Mouse (Mus musculus): Measurements from ENCODE around the gene C130060K24Rik.

Gene C130060K24Rik

DNA sequence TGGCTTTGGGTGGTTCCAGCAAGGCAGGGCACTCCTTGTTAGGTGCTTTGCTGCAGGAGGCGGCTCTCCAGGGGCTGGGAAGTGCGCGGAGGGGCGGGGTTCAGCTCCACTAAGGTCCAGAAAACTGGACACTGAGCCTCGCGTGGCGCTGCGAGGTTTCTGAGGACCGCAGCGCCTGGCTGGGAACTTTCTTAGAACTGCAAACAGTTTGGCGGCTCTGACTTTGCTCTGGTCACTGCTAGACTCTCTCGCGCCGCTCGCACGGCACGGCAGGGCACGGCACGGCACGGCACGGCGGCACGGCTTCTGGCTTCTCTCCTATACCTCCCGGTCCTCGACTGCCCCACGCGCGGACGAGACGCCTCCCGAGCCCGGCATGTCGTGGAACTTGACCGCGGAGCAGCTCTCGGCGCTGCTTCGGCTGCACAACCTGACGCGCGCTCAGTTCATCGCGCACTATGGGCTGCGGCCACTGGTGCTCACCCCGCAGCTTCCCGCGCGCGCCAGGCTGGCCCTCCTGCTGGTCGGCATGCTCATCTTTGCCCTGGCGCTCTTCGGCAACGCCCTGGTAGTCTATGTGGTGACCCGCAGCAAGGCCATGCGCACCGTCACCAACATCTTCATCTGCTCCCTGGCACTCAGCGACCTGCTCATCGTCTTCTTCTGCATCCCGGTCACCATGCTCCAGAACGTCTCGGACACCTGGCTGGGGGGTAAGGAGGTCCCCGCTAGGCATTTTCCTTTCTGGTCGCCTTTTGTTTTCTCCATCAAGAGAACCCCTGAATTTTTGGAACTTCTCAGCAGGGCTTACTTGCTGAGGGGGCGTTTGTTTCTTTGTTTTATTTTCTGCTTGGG, at the start of gene C130060K24Rik:
TSS of gene C130060K24Rik (plus strand) at position 188 of the 855 bp plus-strand sequence.
- peak; percentile 3 for DNase-seq

DNA sequence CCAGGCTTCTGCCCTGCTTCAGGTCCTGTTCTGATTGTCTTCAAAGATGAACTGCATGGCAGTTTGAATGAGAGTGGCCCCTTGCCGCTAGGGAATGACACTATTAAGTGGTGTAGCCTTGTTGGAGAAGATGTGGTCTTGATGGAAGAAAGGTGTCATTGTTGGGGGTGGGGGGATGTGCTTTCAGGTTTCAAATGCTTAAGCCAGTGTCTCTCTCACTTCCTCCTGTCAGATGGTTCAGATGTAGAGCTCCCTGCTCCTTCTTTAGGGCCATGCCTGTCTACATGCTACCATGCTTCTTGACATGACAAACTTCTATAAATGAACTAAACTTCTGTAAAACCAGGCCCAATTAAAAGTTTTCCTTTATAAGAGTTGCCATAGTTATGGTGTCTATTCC, 46.7 kb upstream of the C130060K24Rik start:
- DNase-seq: no peak

DNA sequence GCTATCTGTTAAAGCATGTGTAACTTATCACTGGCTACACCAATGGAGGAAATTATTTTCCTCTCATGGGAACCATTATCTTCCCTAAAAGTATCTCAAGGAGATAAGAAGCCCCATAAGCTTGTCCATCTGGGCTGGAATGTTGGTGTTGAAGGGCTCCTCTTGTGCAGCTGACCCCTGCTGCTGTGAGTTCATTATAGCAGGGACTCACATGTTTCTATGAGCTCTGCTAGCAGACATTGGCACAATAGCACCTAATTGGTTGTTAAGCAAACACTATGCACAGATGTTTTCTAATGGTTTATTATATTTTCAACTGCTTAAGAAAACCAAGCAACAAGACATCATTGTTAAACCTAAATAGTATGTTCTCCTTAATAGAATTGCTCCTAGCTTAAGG, 41.5 kb upstream of the C130060K24Rik start:
- DNase-seq: no peak

DNA sequence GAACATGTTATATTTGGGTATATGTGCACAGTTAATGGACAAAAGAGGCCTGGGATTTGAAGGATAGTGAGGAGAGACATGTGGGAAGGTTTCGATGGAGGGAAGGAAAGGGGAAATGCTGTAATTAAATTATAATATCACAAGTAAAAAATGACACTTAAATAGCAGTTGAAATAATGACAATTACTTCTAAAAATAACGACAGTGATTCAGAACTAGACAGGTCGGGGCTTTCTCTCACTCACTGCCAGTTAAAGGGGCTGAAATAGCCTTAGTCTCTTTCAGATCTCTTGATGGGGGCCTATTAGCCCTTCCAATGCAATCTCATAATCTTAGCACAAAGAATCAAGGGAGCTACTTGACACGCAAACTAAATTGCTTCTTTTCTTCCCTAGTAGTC, 39.5 kb upstream of the C130060K24Rik start:
- no peak for DNase-seq

DNA sequence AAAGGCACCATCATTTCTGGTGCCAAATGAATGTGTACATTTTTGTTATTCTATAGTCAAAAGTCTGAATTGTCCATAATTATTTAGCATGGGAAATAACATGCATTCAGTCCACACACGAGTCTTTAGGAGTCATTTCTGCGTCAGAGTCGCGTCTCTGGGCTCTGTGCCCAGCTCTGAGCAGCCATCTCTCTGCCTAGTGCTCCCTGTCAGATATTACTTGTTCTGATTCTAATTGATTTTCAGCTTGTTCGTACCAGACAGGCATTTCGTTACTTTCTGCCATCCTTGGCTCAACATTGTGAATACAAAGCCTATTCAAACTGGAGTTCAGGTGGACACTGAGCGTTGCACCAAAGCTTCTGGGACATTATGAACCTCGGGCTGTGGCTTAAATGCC, 33.2 kb upstream of the C130060K24Rik start:
- no peak for DNase-seq

DNA sequence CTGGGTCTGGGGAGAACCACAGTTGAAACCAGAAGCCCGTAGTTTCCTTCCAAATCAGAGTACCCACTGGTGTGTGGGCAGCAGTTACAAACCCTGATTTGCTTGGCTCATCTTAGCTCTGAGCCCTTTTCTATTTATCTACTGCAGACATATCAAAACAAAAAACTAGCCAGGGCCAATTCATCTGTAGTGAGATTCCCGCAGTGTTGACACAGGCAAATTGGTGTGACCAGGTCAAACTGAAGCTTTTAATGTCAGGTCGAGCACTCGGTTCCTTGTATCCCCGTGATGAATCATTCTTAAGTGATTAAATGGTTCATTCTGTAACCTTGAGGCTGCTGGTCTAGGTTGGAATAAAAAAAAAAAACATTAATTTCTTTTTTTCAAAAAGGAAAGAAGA, 32.6 kb upstream of the C130060K24Rik start:
- no peak for DNase-seq

DNA sequence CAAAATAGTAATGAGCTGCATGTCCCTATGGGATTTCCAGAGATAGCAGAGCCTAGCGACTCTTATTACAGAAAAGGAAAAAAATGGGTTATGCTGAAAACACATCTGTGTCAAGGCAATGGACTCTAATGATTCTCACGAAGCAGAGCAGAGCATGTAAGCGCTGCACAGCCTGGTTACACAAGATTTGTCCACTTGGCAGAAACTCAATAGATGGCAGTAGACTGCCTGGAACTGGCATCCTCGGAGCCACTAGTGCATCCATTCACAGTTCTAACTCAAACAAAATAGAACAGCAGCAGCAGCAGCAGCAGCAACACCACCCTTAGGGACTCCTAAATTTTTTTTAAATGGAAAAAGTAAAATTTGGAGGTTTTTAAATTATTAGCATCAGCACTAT, 29.3 kb upstream of the C130060K24Rik start:
- no peak for DNase-seq

DNA sequence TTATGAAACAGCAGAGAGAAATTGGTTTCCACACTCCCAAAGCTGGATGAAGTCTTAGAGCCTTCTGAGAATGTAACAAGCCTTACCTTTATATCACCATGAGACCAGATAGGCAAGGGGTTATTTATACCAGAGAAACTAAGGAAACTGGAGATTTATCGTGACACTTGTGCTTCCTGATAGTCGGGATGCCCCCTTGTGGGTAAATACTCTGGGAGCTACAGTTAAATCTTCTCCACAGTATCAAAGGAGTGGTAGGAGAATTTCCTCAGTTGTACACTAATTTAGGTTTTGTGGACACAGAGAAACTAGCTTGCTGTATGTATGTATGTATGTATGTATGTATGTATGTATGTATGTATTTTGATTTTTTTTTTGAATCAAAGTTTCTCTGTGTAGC, 5.0 kb upstream of the C130060K24Rik start:
- DNase-seq: no peak

DNA sequence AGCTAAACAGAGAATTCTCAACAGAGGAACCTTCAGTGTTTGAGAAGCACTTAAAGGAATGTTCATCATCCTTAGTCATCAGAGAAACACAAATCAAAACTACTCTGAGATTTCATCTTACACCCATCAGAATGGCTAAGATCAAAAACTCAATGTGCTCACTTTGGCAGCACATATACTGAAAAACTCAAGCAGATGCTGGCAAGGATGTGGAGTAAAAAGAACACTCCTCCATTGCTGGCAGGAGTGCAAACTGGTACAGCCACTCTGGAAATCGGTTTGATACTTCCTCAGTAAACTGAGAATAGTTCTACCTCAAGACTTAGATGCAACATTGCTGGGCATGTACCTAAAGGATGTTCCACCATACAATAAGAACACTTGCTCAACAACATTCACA, 41.0 kb downstream of the C130060K24Rik start:
- no peak for DNase-seq

DNA sequence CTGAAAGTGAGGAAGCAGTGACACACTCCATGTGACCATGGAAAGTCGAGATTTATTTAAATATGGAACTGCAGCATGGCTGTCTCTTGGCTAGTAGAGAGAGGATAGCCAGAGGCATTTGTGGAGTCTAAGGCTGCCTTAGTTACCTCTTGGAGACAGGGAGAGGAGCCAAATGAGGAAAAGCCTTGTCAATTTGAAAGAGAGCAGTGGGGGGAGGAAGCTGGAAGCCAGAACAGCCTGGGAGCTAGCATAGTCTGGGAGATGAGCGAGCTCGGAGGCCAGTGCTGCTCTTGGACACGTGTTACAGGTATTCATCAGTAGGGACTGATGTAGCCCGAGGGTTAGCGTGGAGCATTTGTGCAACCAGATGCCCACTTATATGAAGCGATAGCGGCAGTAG, 46.2 kb downstream of the C130060K24Rik start:
- DNase-seq: no peak

DNA sequence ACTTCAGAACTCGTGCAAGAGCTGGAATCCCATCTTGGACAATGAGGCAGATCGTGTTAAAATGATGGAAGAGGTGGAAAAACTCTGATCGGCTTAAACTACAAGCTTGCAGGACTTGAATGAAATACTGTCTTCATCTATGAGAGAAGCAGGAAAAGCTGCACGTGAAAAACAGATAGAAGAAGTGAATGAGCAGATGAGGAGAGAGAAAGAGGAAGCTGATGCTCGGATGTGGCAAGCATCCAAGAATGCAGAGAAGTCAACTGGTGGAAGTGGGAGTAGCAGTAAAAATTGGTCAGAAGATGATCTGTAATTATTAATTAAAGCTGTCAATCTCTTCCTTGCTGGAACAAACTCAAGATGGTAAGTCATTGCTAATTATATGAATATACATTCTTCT, 52.3 kb downstream of the C130060K24Rik start:
- no peak for DNase-seq

DNA sequence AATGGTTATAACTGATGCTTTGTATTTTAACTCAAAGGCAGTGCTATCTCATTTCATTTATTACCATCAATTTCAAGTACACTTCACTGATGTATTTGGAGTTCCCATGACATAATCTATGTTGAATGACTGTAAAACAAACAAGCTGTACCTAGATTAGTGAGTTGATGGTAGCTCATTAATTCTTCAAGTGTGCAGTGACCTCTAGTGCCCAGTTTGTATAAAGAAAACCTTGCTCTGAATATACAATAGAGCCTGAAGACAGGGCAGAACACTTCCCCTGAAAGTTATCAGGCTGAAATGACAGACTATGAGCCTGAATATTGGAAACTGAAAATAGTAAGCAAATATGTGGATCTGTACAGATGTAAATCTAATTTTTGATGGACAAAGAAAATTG, 72.6 kb downstream of the C130060K24Rik start:
- DNase-seq: no peak

DNA sequence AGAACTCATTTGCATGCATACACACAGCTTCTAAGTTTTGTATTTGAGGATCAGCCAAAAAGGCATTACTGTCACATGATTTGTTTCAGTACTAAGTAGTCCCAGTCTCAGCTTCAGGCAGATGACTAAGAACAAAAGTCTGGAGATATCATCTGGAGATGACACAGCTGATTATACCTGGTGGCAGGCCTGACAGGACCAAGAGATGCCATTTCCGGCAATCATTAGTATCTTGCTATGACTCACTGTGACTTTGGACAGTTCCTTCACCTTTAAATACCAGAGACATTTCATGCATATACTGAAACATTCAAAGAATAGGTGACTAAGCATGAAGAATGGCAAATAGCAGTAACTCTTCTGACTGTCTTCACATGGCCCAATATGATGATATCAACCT, 84.4 kb downstream of the C130060K24Rik start:
- no peak for DNase-seq

DNA sequence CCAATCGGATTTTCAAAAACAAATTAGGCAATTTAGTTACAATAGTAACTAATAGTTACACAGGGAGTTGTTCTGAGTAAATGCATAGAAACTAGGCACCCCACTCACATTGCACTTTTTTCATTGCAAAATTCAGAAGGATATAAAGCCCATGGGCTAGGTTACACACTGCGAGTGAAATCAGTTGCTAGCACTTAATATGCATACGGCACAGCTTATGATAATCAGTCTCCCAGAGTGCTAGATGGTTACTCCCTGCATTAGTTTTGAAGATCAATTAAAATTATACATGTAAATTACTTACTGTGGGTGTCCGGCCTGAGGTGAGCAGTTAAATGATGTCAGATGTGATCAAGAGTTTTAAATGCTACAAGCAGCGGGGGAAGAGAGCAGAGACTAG, 89.4 kb downstream of the C130060K24Rik start:
- DNase-seq: no peak

DNA sequence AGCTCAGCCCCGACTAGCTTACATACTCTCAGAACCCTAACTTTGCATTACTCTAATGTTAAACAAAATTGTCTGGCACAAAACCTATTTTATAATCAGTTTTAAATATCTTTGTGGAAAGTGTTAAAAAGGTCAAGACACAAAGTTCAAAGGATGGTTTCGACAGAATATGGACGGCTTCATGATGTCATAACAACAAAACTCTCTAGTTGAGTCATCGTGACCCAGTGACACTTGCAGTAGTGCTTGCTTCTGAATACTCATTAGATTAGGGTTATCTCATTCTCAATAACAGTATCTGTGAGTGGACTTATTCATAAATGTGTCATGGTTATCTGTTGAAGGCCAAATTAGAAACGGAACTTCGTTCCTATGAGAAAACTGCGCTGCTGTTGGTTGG, 91.5 kb downstream of the C130060K24Rik start:
- DNase-seq: no peak

DNA sequence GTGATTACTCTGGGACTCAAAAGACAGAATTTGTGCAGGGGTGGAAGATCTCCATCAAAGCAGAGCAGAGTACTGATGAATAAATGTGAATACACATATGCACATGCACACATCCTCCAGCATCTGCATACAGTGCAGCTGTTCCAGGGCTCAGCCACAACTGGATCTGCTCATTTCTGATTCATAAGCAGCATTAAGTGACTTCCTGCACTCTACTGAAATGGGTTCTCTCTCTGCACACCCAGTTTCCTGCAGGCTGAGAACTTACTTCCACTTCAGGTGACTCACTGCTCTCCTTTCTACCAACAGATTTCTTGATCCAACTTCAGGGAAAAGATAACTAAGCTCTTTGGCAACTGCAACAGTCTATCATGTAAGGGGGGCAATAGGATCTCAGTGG, 117.9 kb downstream of the C130060K24Rik start:
- no peak for DNase-seq
